Mouse (Mus musculus) NIH3T3 (cell line): ENCODE measurements around the gene Ftsj1.
A peak's percentile ranks its signal among the peaks of the same experiment; 100 is the strongest.

ENCODE experiments used
- DNase-seq: peaks from one replicate; pipeline ENCODE4 v3.0.0-alpha.2; 2012; ENCODE audit warnings: low read depth

The Ftsj1 gene

DNA sequence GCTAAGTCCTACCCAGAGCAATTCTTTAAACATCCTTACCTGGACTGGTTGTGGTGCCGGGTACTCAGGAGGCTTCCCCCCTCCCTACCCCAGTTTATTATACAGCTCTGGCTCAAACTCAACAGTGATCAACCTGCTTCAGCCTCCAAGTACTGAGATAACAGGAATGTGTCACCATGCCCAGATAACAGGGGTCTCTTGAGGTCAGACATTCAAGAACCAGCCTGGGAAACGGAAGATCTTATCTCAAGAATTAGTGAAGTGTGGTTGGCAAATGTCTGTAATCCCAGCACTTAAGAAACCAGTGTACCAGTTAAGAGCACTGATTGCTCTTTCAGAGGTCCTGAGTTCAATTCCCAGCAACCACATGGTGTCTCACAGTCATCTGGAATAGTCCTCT lies 34.1 kb downstream of the Ftsj1 start:
- DNase-seq, result no peak

- no peak for DNase-seq
Measured at GRCm38 (mm10) chrX:8217383-8217782, 34.8 kb downstream of the Ftsj1 start.

GRCm38 (mm10) chrX:8211490-8212207 lies 40.6 kb downstream of the Ftsj1 start:
- no peak for DNase-seq

GRCm38 (mm10) chrX:8209720-8210119 lies 42.5 kb downstream of the Ftsj1 start:
- no peak for DNase-seq

DNA sequence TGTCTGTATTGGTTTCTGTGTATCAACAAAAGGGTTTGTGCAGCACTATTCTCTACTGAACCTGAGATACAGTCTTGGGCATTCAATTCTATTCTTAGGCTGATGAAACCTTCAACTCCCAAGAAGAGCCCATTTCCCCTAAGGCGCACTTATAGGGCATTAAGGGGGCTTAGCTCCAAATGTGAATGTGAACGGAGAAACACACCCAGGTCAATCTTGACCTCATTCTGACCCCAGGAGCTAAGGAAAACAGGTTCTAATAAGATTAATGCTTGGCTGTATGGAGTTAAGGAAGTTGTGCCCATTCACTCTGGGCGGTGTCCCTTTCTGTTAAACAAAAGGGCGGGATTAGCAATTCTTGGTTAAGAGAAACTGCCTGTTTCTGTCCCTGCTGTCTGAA lies 45.0 kb downstream of the Ftsj1 start:
- no peak for DNase-seq

- DNase-seq, result no peak
Measured at GRCm38 (mm10) chrX:8206694-8207197, 45.5 kb downstream of the Ftsj1 start.

GRCm38 (mm10) chrX:8206015-8206693 lies 46.1 kb downstream of the Ftsj1 start, which contains the start of gene Porcn:
TSS of gene Porcn (minus strand) at chrX:8206525.
- peak; percentile 84 for DNase-seq

- no peak for DNase-seq
Measured at GRCm38 (mm10) chrX:8205551-8205950, 46.7 kb downstream of the Ftsj1 start.

GRCm38 (mm10) chrX:8205088-8205487 lies 47.1 kb downstream of the Ftsj1 start:
- no peak for DNase-seq

- DNase-seq, result no peak
Measured at GRCm38 (mm10) chrX:8204076-8204475, 48.1 kb downstream of the Ftsj1 start.

- DNase-seq, result no peak
Measured at GRCm38 (mm10) chrX:8203105-8203504, 49.1 kb downstream of the Ftsj1 start.

- no peak for DNase-seq
Measured at GRCm38 (mm10) chrX:8193419-8193723, 58.8 kb downstream of the Ftsj1 start, which contains the start of gene Ebp. TSS of gene Ebp (minus strand) at chrX:8193512.

- DNase-seq, result peak; percentile 76
Measured at GRCm38 (mm10) chrX:8192640-8193418, 59.4 kb downstream of the Ftsj1 start.

DNA sequence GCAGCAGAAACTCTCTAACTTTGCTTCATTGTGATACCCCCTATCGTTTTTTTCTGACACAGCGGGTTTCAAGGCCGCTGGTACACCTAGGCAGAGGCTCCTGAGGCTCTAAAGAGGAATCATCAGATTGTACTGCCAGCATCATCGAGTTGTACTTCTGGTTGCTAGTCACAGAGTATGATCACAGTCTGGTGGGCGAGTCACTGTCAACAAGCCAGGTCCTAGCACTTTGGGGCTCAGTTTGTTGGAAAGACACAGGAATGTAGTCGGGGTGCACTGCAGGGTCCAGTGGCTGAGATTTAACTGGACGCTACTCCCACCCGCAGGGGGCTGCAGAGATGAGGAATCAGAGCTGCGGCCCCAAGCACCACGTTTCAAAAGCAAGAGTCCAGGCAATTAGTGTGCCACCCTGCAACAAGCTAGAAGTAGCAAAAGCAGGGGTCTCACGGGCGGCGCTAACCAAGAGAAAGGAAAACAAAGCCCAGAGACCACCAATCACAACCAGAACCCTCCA lies 60.0 kb downstream of the Ftsj1 start:
- DNase-seq, result peak; percentile 43
